Mouse (Mus musculus) spleen, adult 2 months (tissue): Measurements from ENCODE around the gene Neb.

Experiments
- CTCF ChIP-seq: fragments of 200-500 bp; IDR thresholded peaks from 2 replicates; pipeline ENCODE4 v1.5.1; 2011; ENCODE audit warnings: mild to moderate bottlenecking, inconsistent platforms; ENCODE audit not compliant: insufficient read depth, insufficient read length, insufficient replicate concordance; ENCODE audit errors: extremely low read depth
- POLR2A ChIP-seq: fragments of 200-500 bp; IDR thresholded peaks from 2 replicates; pipeline ENCODE4 v1.6.1; 2011; ENCODE audit warnings: low read depth, low read length, inconsistent platforms

DNA sequence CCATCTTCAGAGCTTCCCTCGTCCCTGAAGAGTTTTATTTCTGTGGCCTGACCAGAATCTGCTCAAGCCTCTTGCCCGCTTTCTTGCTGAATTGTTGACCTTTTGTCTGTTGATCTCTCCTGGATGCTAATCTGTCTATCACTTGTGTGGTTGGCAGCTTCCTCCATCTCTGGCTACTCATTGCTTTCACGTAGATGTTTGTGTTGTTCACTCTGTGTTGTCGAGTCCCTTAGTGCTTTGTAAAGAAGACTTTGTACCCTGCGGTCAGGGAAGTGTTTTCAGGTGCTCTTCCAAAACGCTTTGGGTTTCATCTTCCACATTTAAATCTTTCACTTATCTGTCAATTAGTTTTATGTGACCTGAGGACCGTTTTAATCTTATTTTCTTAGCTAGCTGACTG, 37.3 kb downstream of the Neb start:
- no peak for TF ChIP-seq CTCF
- TF ChIP-seq POLR2A, result no peak
